ENCODE assay signal across 9 mouse cellular contexts in the genomic region with DNA sequence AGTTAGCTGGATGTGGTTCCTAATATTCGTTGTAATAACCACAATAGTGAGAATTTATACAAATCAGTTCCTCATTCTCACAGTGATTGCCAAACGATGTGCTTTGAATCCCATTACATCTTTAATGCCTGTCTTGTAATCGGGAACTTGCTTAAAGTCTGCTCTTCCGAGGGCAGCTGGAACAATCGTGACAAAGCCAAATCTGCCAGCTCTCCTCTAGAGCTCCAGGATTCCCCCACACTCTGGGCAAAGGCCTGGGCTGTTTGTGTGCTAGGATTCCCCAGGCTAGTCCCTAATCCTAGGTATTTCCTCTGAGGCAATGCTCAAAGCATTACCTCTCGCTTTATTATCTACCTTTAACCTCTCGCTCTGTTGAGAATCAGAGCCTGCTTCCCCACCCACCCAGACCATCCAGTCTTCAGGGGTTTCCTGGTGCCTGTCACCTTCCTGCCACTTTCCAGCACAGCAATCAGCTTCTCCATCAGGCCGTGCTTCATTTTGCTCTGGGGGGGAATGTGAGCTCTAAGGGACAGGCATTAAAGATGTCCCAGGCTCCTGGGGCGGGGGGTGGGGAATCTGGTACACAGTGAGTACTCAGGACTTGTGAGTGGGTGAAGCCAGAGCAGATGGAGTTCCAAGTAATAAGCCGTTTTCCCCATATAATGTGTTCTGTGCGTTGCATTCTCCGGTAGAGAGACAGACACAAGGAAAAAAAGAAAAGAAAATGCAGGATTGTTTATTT. TPM values are rescaled to one million over a fixed set of nuclear protein-coding genes. Genes with fewer than 3 reads are reported as not detected.
DNase-seq lines count a peak whose midpoint lies in the region; ATAC-seq and TF ChIP-seq lines count a peak whose summit lies in the region.
"Had no signal": no experiment of that assay in that cellular context is flagged by ENCODE, and none has a peak within 500 bp of the region (broad histone marks: within the 10 kb centered on the region; RNA-seq: fewer than 3 reads in every experiment).

No protein-coding gene starts in this region.

- H3K4me1 ChIP-seq in liver, adult 2 months (ENCODE audit: control insufficient read depth, insufficient read depth, low read length): peaks cover 3% of the 10 kb centered on the region
- H3K4me1 ChIP-seq in liver, embryonic 11.5 days (replicated peaks; ENCODE audit: control insufficient read depth, insufficient read depth, low read length): no peaks in the 10 kb centered on the region; the same call in 1 of the 2 replicates

- peaks cover 11% of the 10 kb centered on the region for H3K36me3 ChIP-seq in liver, adult 2 months (ENCODE audit: control insufficient read depth, insufficient read depth, low read length)
- H3K36me3 ChIP-seq in liver, embryonic 11.5 days (ENCODE audit: control insufficient read depth, insufficient read depth, low read length): no peaks in the 10 kb centered on the region

- WGBS in liver, adult 2 months: 73% methylated on average over 12 of the region's 12 CpGs
- WGBS in liver, embryonic 11.5 days: 59% methylated on average over 12 of the region's 12 CpGs

- no peak for TF ChIP-seq POLR2A in liver, adult 2 months (IDR thresholded peaks at IDR 0.05; ENCODE audit: extremely low read depth, insufficient read depth, low read length)

- H3K27me3 ChIP-seq in liver, adult 2 months (ENCODE audit: control insufficient read depth, insufficient read depth, low read length): no peaks in the 10 kb centered on the region
- H3K27me3 ChIP-seq in liver, embryonic 11.5 days (replicated peaks; ENCODE audit: control insufficient read depth, insufficient read depth, low read length): no peaks in the 10 kb centered on the region

- no peak for ATAC-seq in liver, embryonic 11.5 days (replicated peaks; ENCODE audit: low FRiP score)
- peak; percentile 87 for ATAC-seq in granulocyte monocyte progenitor cell, adult 5-6 weeks (replicated peaks; ENCODE audit: poor library complexity, severe bottlenecking)

- no peak overlapping the region for H3K4me3 ChIP-seq in liver, adult 2 months (ENCODE audit: insufficient read depth, low read depth, low read length)
- no peak overlapping the region for H3K4me3 ChIP-seq in liver, embryonic 11.5 days (ENCODE audit: low read depth, low read length)

- no peak for TF ChIP-seq CTCF in liver, adult 2 months (IDR thresholded peaks at IDR 0.05; ENCODE audit: low read depth, low read length)

- no peak overlapping the region for H3K4me2 ChIP-seq in liver, embryonic 11.5 days

- intact Hi-C loops in gastrocnemius, postnatal 14 days (cut with DNase I; ENCODE audit: low total_unique reads): no loop called here

- no peaks in the 10 kb centered on the region; the same call in 1 of the 2 replicates for H3K79me2 ChIP-seq in liver, adult 2 months (ENCODE audit: control insufficient read depth, insufficient read depth, low read length)

- H3K9ac ChIP-seq in liver, adult 2 months (ENCODE audit: low read depth, low read length): peak overlapping the region; percentile 61
- no peak overlapping the region for H3K9ac ChIP-seq in liver, embryonic 11.5 days (ENCODE audit: low read depth, low read length)

- no peaks in the 10 kb centered on the region for H3K9me3 ChIP-seq in liver, embryonic 11.5 days (ENCODE audit: control insufficient read depth, low read length)

- peak; percentile 7 for DNase-seq in gastrocnemius, adult 18-20 months (ENCODE audit: low spot score)
- DNase-seq in gastrocnemius, adult 8-10 months (ENCODE audit: low spot score in 2 of 2): no peak
- DNase-seq in liver, adult 2 months (ENCODE audit: extremely low read depth, low read depth, low spot score): peak; percentile 38
- DNase-seq in liver, embryonic 11.5 days (ENCODE audit: low spot score): no peak
- DNase-seq in lung, postnatal 4 days: peak; percentile 18 to 59
- no peak for DNase-seq in retina, postnatal 1 day
- DNase-seq in gastrocnemius, postnatal 14 days: no peak
- DNase-seq: B cell, adult 2 months had no signal

- H3K27ac ChIP-seq in liver, adult 2 months (replicated peaks; ENCODE audit: insufficient read depth, low read depth, low read length): peak overlapping the region; percentile 96
- no peak overlapping the region for H3K27ac ChIP-seq in liver, embryonic 11.5 days (ENCODE audit: low read depth, low read length)

RNA-seq across cellular contexts. Expression of a gene that starts 47.3 kb away (rescaled TPM):
- 1 to 10 TPM; 2.2 to 2.8 TPM for total RNA-seq in gastrocnemius, adult 18-20 months (2021)
- 1 to 10 TPM in 3 of 4 experiments, under 1 TPM in 1; 0.97 to 1.7 (median 1.3) TPM for total RNA-seq in gastrocnemius, adult 8-10 months (2022)
- 16.5 and 17.0 TPM in 2 replicates for total RNA-seq in liver, adult 2 months (2014; rRNA removed)
- polyA plus RNA-seq in liver, adult 2 months (2012; rRNA removed): 3.0 and 3.8 TPM in 2 replicates
- 4.9 and 6.6 TPM in 2 replicates for polyA plus RNA-seq in liver, embryonic 11.5 days (2014; fragmentation: Nextera tagmentation; extraction: Ambion mirVana)
- not detected in 2 replicates for total RNA-seq in granulocyte monocyte progenitor cell, adult 5-6 weeks (2014; fragmentation: Nextera tagmentation)
- total RNA-seq in granulocyte monocyte progenitor cell, adult 5-6 weeks (2017): not detected in 2 replicates
- 1 to 10 TPM; 3.6 to 5.0 TPM for total RNA-seq in gastrocnemius, postnatal 14 days (2021)

RNA-seq across cellular contexts. Expression of a gene that starts 58.9 kb away (rescaled TPM):
- total RNA-seq in gastrocnemius, adult 18-20 months (2021): 10 to 100 TPM; 30.0 to 31.1 TPM
- 10 to 100 TPM; 29.7 to 31.8 (median 30.3) TPM for total RNA-seq in gastrocnemius, adult 8-10 months (2022)
- 33.0 and 42.8 TPM in 2 replicates for total RNA-seq in liver, adult 2 months (2014; rRNA removed)
- polyA plus RNA-seq in liver, adult 2 months (2012; rRNA removed): 18.4 and 22.3 TPM in 2 replicates
- polyA plus RNA-seq in liver, embryonic 11.5 days (2014; fragmentation: Nextera tagmentation; extraction: Ambion mirVana): 88.6 and 98.9 TPM in 2 replicates
- total RNA-seq in granulocyte monocyte progenitor cell, adult 5-6 weeks (2014; fragmentation: Nextera tagmentation): 101 and 130 TPM in 2 replicates
- 111 and 148 TPM in 2 replicates for total RNA-seq in granulocyte monocyte progenitor cell, adult 5-6 weeks (2017)
- 10 to 100 TPM; 32.2 to 32.7 TPM for total RNA-seq in gastrocnemius, postnatal 14 days (2021)

Comparison
In these comparisons a context has a peak if more than half of its experiments do, and no peak if none do; other contexts are left out.
1. DNase-seq: peak in gastrocnemius, adult 18-20 months (single experiment), liver, adult 2 months (single experiment) and lung, postnatal 4 days (2 of 2); none in gastrocnemius, adult 8-10 months (0 of 2), liver, embryonic 11.5 days (single experiment), retina, postnatal 1 day (single experiment) and gastrocnemius, postnatal 14 days (single experiment).